Mouse (Mus musculus): ENCODE measurements around the gene Rexo5.

GRCm38 (mm10) chr7:119783453-119783852, 10.4 kb upstream of the Rexo5 start:
- TF ChIP-seq CTCF (IDR thresholded peaks at IDR 0.05; ENCODE audit: low read depth) (no peak), EP300 (IDR thresholded peaks at IDR 0.05; ENCODE audit: low read depth) (no peak)

All from heart, postnatal 0 days (tissue).